Mouse (Mus musculus): ENCODE measurements at regions not wholly inside any gene's neighbourhood (a gene's known extent, or its start where the extent isn't known, plus 50 kb on each side); places are given as distances from the start of the nearest gene placed in this dataset.

GRCm38 (mm10) chrX:12327464-12327863 is 167.3 kb upstream of the Bcor start:
- no peak overlapping the region for H3K4me2 ChIP-seq (ENCODE audit: low read length)
- WGBS, result 73% methylated on average over 4 of the region's 4 CpGs
- H3K36me3 ChIP-seq (ENCODE audit: control insufficient read depth, insufficient read depth, low read length), result no peaks in the 10 kb centered on the region
- no peak overlapping the region for H3K9ac ChIP-seq (ENCODE audit: low read length)
- H3K27ac ChIP-seq (ENCODE audit: low read depth, low read length), result no peak overlapping the region
- H3K4me3 ChIP-seq (ENCODE audit: low read depth, low read length), result no peak overlapping the region
- H3K4me1 ChIP-seq (ENCODE audit: control insufficient read depth, insufficient read depth, low read length), result no peaks in the 10 kb centered on the region
- no peak for DNase-seq (ENCODE audit: low spot score)
- no peaks in the 10 kb centered on the region for H3K27me3 ChIP-seq (replicated peaks; ENCODE audit: control insufficient read depth, insufficient read depth, low read length)
- ATAC-seq, result no peak
- no peaks in the 10 kb centered on the region for H3K9me3 ChIP-seq (replicated peaks; ENCODE audit: control insufficient read depth, low read length)

- no peaks in the 10 kb centered on the region for H3K9me3 ChIP-seq (replicated peaks; ENCODE audit: control insufficient read depth, low read length)
- H3K36me3 ChIP-seq (ENCODE audit: control insufficient read depth, insufficient read depth, low read length), result no peaks in the 10 kb centered on the region
- no peak overlapping the region for H3K4me2 ChIP-seq (ENCODE audit: low read length)
- ATAC-seq, result no peak
- no peak overlapping the region for H3K27ac ChIP-seq (ENCODE audit: low read depth, low read length)
- no peaks in the 10 kb centered on the region for H3K4me1 ChIP-seq (ENCODE audit: control insufficient read depth, insufficient read depth, low read length)
- H3K27me3 ChIP-seq (replicated peaks; ENCODE audit: control insufficient read depth, insufficient read depth, low read length), result no peaks in the 10 kb centered on the region
- DNase-seq (ENCODE audit: low spot score), result no peak
- WGBS, result 85% methylated on average over 9 of the region's 9 CpGs
- no peak overlapping the region for H3K4me3 ChIP-seq (ENCODE audit: low read depth, low read length)
- no peak overlapping the region for H3K9ac ChIP-seq (ENCODE audit: low read length)
Measured at GRCm38 (mm10) chrX:12340561-12340960, 180.4 kb upstream of the Bcor start.

- Histone ChIP-seq H3K4me2 (ENCODE audit: low read length) (no peak overlapping the region), H3K9ac (ENCODE audit: low read length) (no peak overlapping the region), H3K27ac (ENCODE audit: low read depth, low read length) (no peak overlapping the region), H3K4me3 (ENCODE audit: low read depth, low read length) (no peak overlapping the region), H3K9me3 (replicated peaks; ENCODE audit: control insufficient read depth, low read length) (no peaks in the 10 kb centered on the region), H3K4me1 (ENCODE audit: control insufficient read depth, insufficient read depth, low read length) (no peaks in the 10 kb centered on the region), H3K36me3 (ENCODE audit: control insufficient read depth, insufficient read depth, low read length) (no peaks in the 10 kb centered on the region), H3K27me3 (replicated peaks; ENCODE audit: control insufficient read depth, insufficient read depth, low read length) (no peaks in the 10 kb centered on the region)
- ATAC-seq, result no peak
- 80% methylated on average over 5 of the region's 5 CpGs for WGBS
- DNase-seq (ENCODE audit: low spot score), result no peak
Measured at GRCm38 (mm10) chrX:12341356-12341965, 181.3 kb upstream of the Bcor start.

GRCm38 (mm10) chrX:12344805-12345555 is 184.8 kb upstream of the Bcor start:
- Histone ChIP-seq H3K27me3 (replicated peaks; ENCODE audit: control insufficient read depth, insufficient read depth, low read length) (no peaks in the 10 kb centered on the region), H3K4me2 (ENCODE audit: low read length) (no peak overlapping the region), H3K4me1 (ENCODE audit: control insufficient read depth, insufficient read depth, low read length) (no peaks in the 10 kb centered on the region), H3K36me3 (ENCODE audit: control insufficient read depth, insufficient read depth, low read length) (no peaks in the 10 kb centered on the region), H3K4me3 (ENCODE audit: low read depth, low read length) (no peak overlapping the region), H3K9me3 (replicated peaks; ENCODE audit: control insufficient read depth, low read length) (no peaks in the 10 kb centered on the region), H3K27ac (ENCODE audit: low read depth, low read length) (no peak overlapping the region), H3K9ac (ENCODE audit: low read length) (no peak overlapping the region)
- 87% methylated on average over 12 of the region's 12 CpGs for WGBS
- DNase-seq (ENCODE audit: low spot score) (no peak), ATAC-seq (no peak)

GRCm38 (mm10) chrX:12346856-12347255 is 186.7 kb upstream of the Bcor start:
- H3K27ac ChIP-seq (ENCODE audit: low read depth, low read length), result no peak overlapping the region
- H3K4me3 ChIP-seq (ENCODE audit: low read depth, low read length), result no peak overlapping the region
- no peak for DNase-seq (ENCODE audit: low spot score)
- 77% methylated on average over 3 of the region's 3 CpGs for WGBS
- H3K4me1 ChIP-seq (ENCODE audit: control insufficient read depth, insufficient read depth, low read length), result no peaks in the 10 kb centered on the region
- no peak overlapping the region for H3K4me2 ChIP-seq (ENCODE audit: low read length)
- H3K9ac ChIP-seq (ENCODE audit: low read length), result no peak overlapping the region
- no peaks in the 10 kb centered on the region for H3K9me3 ChIP-seq (replicated peaks; ENCODE audit: control insufficient read depth, low read length)
- H3K27me3 ChIP-seq (replicated peaks; ENCODE audit: control insufficient read depth, insufficient read depth, low read length), result no peaks in the 10 kb centered on the region
- H3K36me3 ChIP-seq (ENCODE audit: control insufficient read depth, insufficient read depth, low read length), result no peaks in the 10 kb centered on the region
- ATAC-seq, result no peak

GRCm38 (mm10) chrX:12348117-12348516 is 188.0 kb upstream of the Bcor start:
- no peaks in the 10 kb centered on the region for H3K27me3 ChIP-seq (replicated peaks; ENCODE audit: control insufficient read depth, insufficient read depth, low read length)
- H3K4me1 ChIP-seq (ENCODE audit: control insufficient read depth, insufficient read depth, low read length), result no peaks in the 10 kb centered on the region
- no peak for DNase-seq (ENCODE audit: low spot score)
- H3K4me3 ChIP-seq (ENCODE audit: low read depth, low read length), result no peak overlapping the region
- H3K27ac ChIP-seq (ENCODE audit: low read depth, low read length), result no peak overlapping the region
- WGBS, result 50% methylated on average over 8 of the region's 8 CpGs
- ATAC-seq, result no peak
- H3K9me3 ChIP-seq (replicated peaks; ENCODE audit: control insufficient read depth, low read length), result no peaks in the 10 kb centered on the region
- no peaks in the 10 kb centered on the region for H3K36me3 ChIP-seq (ENCODE audit: control insufficient read depth, insufficient read depth, low read length)
- no peak overlapping the region for H3K4me2 ChIP-seq (ENCODE audit: low read length)
- no peak overlapping the region for H3K9ac ChIP-seq (ENCODE audit: low read length)

- Histone ChIP-seq H3K36me3 (ENCODE audit: control insufficient read depth, insufficient read depth, low read length) (no peaks in the 10 kb centered on the region), H3K4me1 (ENCODE audit: control insufficient read depth, insufficient read depth, low read length) (no peaks in the 10 kb centered on the region), H3K4me2 (ENCODE audit: low read length) (no peak overlapping the region), H3K27ac (ENCODE audit: low read depth, low read length) (no peak overlapping the region), H3K4me3 (ENCODE audit: low read depth, low read length) (no peak overlapping the region), H3K9ac (ENCODE audit: low read length) (no peak overlapping the region), H3K27me3 (replicated peaks; ENCODE audit: control insufficient read depth, insufficient read depth, low read length) (no peaks in the 10 kb centered on the region), H3K9me3 (replicated peaks; ENCODE audit: control insufficient read depth, low read length) (no peaks in the 10 kb centered on the region)
- no peak for ATAC-seq
- WGBS, result 98% methylated on average over 2 of the region's 2 CpGs
- no peak for DNase-seq (ENCODE audit: low spot score)
Measured at GRCm38 (mm10) chrX:12354875-12355274, 194.7 kb upstream of the Bcor start.

GRCm38 (mm10) chrX:12358026-12358425 is 197.9 kb upstream of the Bcor start:
- DNase-seq (ENCODE audit: low spot score), result no peak
- Histone ChIP-seq H3K9ac (ENCODE audit: low read length) (no peak overlapping the region), H3K4me1 (ENCODE audit: control insufficient read depth, insufficient read depth, low read length) (no peaks in the 10 kb centered on the region), H3K36me3 (ENCODE audit: control insufficient read depth, insufficient read depth, low read length) (no peaks in the 10 kb centered on the region), H3K27ac (ENCODE audit: low read depth, low read length) (no peak overlapping the region), H3K4me2 (ENCODE audit: low read length) (no peak overlapping the region), H3K4me3 (ENCODE audit: low read depth, low read length) (no peak overlapping the region), H3K27me3 (replicated peaks; ENCODE audit: control insufficient read depth, insufficient read depth, low read length) (no peaks in the 10 kb centered on the region), H3K9me3 (replicated peaks; ENCODE audit: control insufficient read depth, low read length) (no peaks in the 10 kb centered on the region)
- WGBS, result 72% methylated on average over 1 of the region's 1 CpGs
- no peak for ATAC-seq

- no peak for DNase-seq (ENCODE audit: low spot score)
- ATAC-seq, result no peak
- H3K9ac ChIP-seq (ENCODE audit: low read length), result no peak overlapping the region
- H3K4me1 ChIP-seq (ENCODE audit: control insufficient read depth, insufficient read depth, low read length), result no peaks in the 10 kb centered on the region
- H3K27ac ChIP-seq (ENCODE audit: low read depth, low read length), result no peak overlapping the region
- H3K27me3 ChIP-seq (replicated peaks; ENCODE audit: control insufficient read depth, insufficient read depth, low read length), result no peaks in the 10 kb centered on the region
- H3K36me3 ChIP-seq (ENCODE audit: control insufficient read depth, insufficient read depth, low read length), result no peaks in the 10 kb centered on the region
- 84% methylated on average over 12 of the region's 12 CpGs for WGBS
- H3K9me3 ChIP-seq (replicated peaks; ENCODE audit: control insufficient read depth, low read length), result no peaks in the 10 kb centered on the region
- H3K4me3 ChIP-seq (ENCODE audit: low read depth, low read length), result no peak overlapping the region
- H3K4me2 ChIP-seq (ENCODE audit: low read length), result no peak overlapping the region
Measured at GRCm38 (mm10) chrX:12365582-12366323, 205.6 kb upstream of the Bcor start.
